Mouse (Mus musculus): Measurements from ENCODE around the gene Tmod4. TPM values are rescaled to one million over a fixed set of nuclear protein-coding genes. Genes with fewer than 3 reads are reported as not detected.

Gene Tmod4
- polyA plus RNA-seq (2015; fragmentation: Nextera tagmentation; extraction: Ambion mirVana), result 0.25 and 0.83 TPM in 2 replicates

GRCm38 (mm10) chr3:95124246-95124645 lies at the start of gene Tmod4:
Gene Tmod4, plus strand, starts transcription at chr3:95124476.

GRCm38 (mm10) chr3:95106338-95107117 lies 17.7 kb upstream of the Tmod4 start, which contains the start of gene Pip5k1a:
Gene Pip5k1a, minus strand, starts transcription at chr3:95106930.

GRCm38 (mm10) chr3:95110911-95111726 lies 13.2 kb upstream of the Tmod4 start, which contains the start of gene Vps72:
Gene Vps72, plus strand, starts transcription at chr3:95111022.

DNA sequence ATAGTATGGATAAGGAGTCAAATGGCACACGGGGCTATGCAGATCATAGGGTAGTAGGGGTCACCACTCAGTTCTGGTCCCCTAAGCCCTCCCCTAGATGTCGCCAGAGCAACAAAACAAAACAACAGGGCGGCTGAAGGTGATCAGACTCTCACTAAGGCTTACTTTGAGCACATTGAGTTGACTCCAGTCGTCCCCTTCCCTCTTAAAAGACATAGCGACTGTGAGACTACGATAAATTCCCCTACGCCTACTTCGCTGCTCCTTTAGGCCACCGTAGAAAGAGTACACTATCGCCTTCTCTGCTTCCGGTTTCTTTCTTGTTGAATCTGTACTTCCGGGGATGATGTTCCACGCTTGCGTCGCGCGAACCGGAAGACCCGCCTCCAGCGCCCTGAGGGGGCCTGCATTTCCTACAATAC lies 9.4 kb downstream of the Tmod4 start, which contains the start of the genes Scnm1 and Lysmd1:
Gene Scnm1 (minus strand): TSS at position 332 of the 422 bp plus-strand sequence.
Gene Lysmd1 (plus strand): TSS at position 409 of the 422 bp plus-strand sequence.

DNA sequence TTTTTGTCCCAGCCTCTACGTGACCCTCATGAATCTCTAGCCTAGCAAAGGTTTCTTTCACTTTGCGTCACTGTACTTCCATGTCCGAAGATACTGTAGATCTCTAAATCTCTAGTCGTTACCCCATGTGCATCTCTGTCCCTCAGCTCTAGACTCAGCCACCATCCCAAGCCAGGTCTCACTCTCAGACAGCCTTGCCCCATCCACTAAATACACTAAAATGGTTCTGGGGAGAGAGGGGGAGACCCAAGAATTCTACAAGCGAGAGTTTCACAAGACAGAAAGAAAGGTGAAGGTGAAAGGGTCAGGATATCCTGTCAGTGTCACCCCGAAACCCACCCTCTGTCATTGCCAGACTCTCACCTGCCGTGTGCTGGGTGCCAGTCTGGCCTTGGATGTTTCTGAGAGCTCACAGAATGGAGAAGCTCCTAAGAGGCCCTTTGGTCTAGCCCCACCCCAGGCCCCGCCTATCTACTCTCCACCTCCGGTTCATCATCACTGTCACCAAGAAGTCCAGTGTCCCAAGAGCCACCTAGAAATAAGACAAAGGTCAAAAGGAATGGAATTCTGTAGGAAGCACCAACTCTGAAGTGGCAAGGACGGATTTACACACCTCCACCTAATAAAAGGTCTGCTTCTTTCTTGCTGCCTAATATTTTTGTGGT lies 17.8 kb downstream of the Tmod4 start, which contains the start of gene Tnfaip8l2:
Gene Tnfaip8l2 (minus strand): TSS at position 409 of the 665 bp plus-strand sequence.

GRCm38 (mm10) chr3:95159987-95160963 lies 36.0 kb downstream of the Tmod4 start, which contains the start of gene Sema6c:
Gene Sema6c, plus strand, starts transcription at chr3:95160457.

Small RNA genes within 50 kb of the gene (microRNA-seq; reads per million reads assigned to microRNA genes)
- gene Mir8099-1 (ENCODE audit: borderline replicate concordance, insufficient number of aligned reads), result not detected

Other genes starting within 250 kb of the Tmod4 start
- 330 and 355 TPM in 2 replicates for gene Psmb4, start 237.5 kb upstream of the Tmod4 start, polyA plus RNA-seq (2015; fragmentation: Nextera tagmentation; extraction: Ambion mirVana)
- gene Selenbp1, start 191.4 kb upstream of the Tmod4 start, polyA plus RNA-seq (2015; fragmentation: Nextera tagmentation; extraction: Ambion mirVana), result 36.1 and 55.8 TPM in 2 replicates
- 3.1 and 6.2 TPM in 2 replicates for gene Rfx5, start 170.4 kb upstream of the Tmod4 start, polyA plus RNA-seq (2015; fragmentation: Nextera tagmentation; extraction: Ambion mirVana)
- 12.5 and 16.0 TPM in 2 replicates for gene Pi4kb, start 149.7 kb upstream of the Tmod4 start, polyA plus RNA-seq (2015; fragmentation: Nextera tagmentation; extraction: Ambion mirVana)
- gene Zfp687, start 109.0 kb upstream of the Tmod4 start, polyA plus RNA-seq (2015; fragmentation: Nextera tagmentation; extraction: Ambion mirVana), result 10.9 and 19.5 TPM in 2 replicates
- gene Psmd4, start 81.9 kb upstream of the Tmod4 start, polyA plus RNA-seq (2015; fragmentation: Nextera tagmentation; extraction: Ambion mirVana), result 213 and 271 TPM in 2 replicates
- gene Pip5k1a, start 17.5 kb upstream of the Tmod4 start, polyA plus RNA-seq (2015; fragmentation: Nextera tagmentation; extraction: Ambion mirVana), result 15.8 and 23.0 TPM in 2 replicates
- 76.7 and 105 TPM in 2 replicates for gene Vps72, start 13.5 kb upstream of the Tmod4 start, polyA plus RNA-seq (2015; fragmentation: Nextera tagmentation; extraction: Ambion mirVana)
- 51.9 and 69.5 TPM in 2 replicates for gene Scnm1, start 9.5 kb downstream of the Tmod4 start, polyA plus RNA-seq (2015; fragmentation: Nextera tagmentation; extraction: Ambion mirVana)
- gene Lysmd1, start 9.6 kb downstream of the Tmod4 start, polyA plus RNA-seq (2015; fragmentation: Nextera tagmentation; extraction: Ambion mirVana), result 15.2 and 15.3 TPM in 2 replicates
- 5.8 and 6.8 TPM in 2 replicates for gene Tnfaip8l2, start 17.9 kb downstream of the Tmod4 start, polyA plus RNA-seq (2015; fragmentation: Nextera tagmentation; extraction: Ambion mirVana)
- gene Sema6c, start 36.0 kb downstream of the Tmod4 start, polyA plus RNA-seq (2015; fragmentation: Nextera tagmentation; extraction: Ambion mirVana), result 4.7 and 6.3 TPM in 2 replicates
- gene Gabpb2, start 93.4 kb downstream of the Tmod4 start, polyA plus RNA-seq (2015; fragmentation: Nextera tagmentation; extraction: Ambion mirVana), result 2.8 and 3.5 TPM in 2 replicates
- gene Cdc42se1, start 104.3 kb downstream of the Tmod4 start, polyA plus RNA-seq (2015; fragmentation: Nextera tagmentation; extraction: Ambion mirVana), result 57.9 and 95.8 TPM in 2 replicates
- gene Mllt11, start 107.7 kb downstream of the Tmod4 start, polyA plus RNA-seq (2015; fragmentation: Nextera tagmentation; extraction: Ambion mirVana), result 18.0 and 49.5 TPM in 2 replicates
- gene Gm128, start 117.1 kb downstream of the Tmod4 start, polyA plus RNA-seq (2015; fragmentation: Nextera tagmentation; extraction: Ambion mirVana), result 0.20 and 0.50 TPM in 2 replicates
- not detected in 2 replicates for gene Bnipl, start 126.7 kb downstream of the Tmod4 start, polyA plus RNA-seq (2015; fragmentation: Nextera tagmentation; extraction: Ambion mirVana)
- gene Mindy1, start 156.9 kb downstream of the Tmod4 start, polyA plus RNA-seq (2015; fragmentation: Nextera tagmentation; extraction: Ambion mirVana), result 66.6 and 126 TPM in 2 replicates
- 16.3 and 23.8 TPM in 2 replicates for gene Prune1, start 157.6 kb downstream of the Tmod4 start, polyA plus RNA-seq (2015; fragmentation: Nextera tagmentation; extraction: Ambion mirVana)
- gene Anxa9, start 182.7 kb downstream of the Tmod4 start, polyA plus RNA-seq (2015; fragmentation: Nextera tagmentation; extraction: Ambion mirVana), result 1.3 and 1.6 TPM in 2 replicates
- 109 and 186 TPM in 2 replicates for gene Cers2, start 190.3 kb downstream of the Tmod4 start, polyA plus RNA-seq (2015; fragmentation: Nextera tagmentation; extraction: Ambion mirVana)
- 12.2 and 16.5 TPM in 2 replicates for gene Setdb1, start 232.7 kb downstream of the Tmod4 start, polyA plus RNA-seq (2015; fragmentation: Nextera tagmentation; extraction: Ambion mirVana)

Data from adrenal gland, postnatal 0 days (tissue).